Mouse (Mus musculus) cerebellum, postnatal 10 days (tissue): ENCODE data around the gene Akr7a5.

Experiments
- DNase-seq, 2 experiments: peaks; one replicate each; pipeline ENCODE4 v3.0.0; 2021; ENCODE audit warnings: mixed read lengths in 2 of 2

Gene Akr7a5

GRCm38 (mm10) chr4:139310171-139310898 is at the start of gene Akr7a5, which contains the start of gene Pqlc2:
Akr7a5 (plus strand) TSS chr4:139310744.
Pqlc2 (minus strand) TSS chr4:139310708.
- peak; percentile 100 for DNase-seq

GRCm38 (mm10) chr4:139262981-139263380 is 47.6 kb upstream of the Akr7a5 start:
- DNase-seq = no peak

GRCm38 (mm10) chr4:139265783-139266499 is 44.6 kb upstream of the Akr7a5 start:
- peak; percentile 80 to 84 for DNase-seq

- no peak for DNase-seq
Observed at GRCm38 (mm10) chr4:139266500-139266865, 44.1 kb upstream of the Akr7a5 start.

GRCm38 (mm10) chr4:139267335-139267734 is 43.2 kb upstream of the Akr7a5 start:
- no peak for DNase-seq

- DNase-seq = peak; percentile 62 to 69
Observed at GRCm38 (mm10) chr4:139268242-139268641, 42.3 kb upstream of the Akr7a5 start.

GRCm38 (mm10) chr4:139270168-139270567 is 40.4 kb upstream of the Akr7a5 start:
- peak in 1 of 2 experiments; percentile 54 for DNase-seq

GRCm38 (mm10) chr4:139271562-139271961 is 39.0 kb upstream of the Akr7a5 start:
- DNase-seq = no peak

- no peak for DNase-seq
Observed at GRCm38 (mm10) chr4:139272951-139273680, 37.4 kb upstream of the Akr7a5 start.

- DNase-seq = peak; percentile 59 to 63
Observed at GRCm38 (mm10) chr4:139274573-139274972, 36.0 kb upstream of the Akr7a5 start.

- DNase-seq = no peak
Observed at GRCm38 (mm10) chr4:139276411-139276810, 34.1 kb upstream of the Akr7a5 start.

- DNase-seq = no peak
Observed at GRCm38 (mm10) chr4:139280530-139280929, 30.0 kb upstream of the Akr7a5 start.

GRCm38 (mm10) chr4:139281791-139282345 is 28.7 kb upstream of the Akr7a5 start:
- no peak for DNase-seq

- DNase-seq = peak; percentile 78 to 81
Observed at GRCm38 (mm10) chr4:139282955-139283417, 27.6 kb upstream of the Akr7a5 start.

- no peak for DNase-seq
Observed at GRCm38 (mm10) chr4:139284877-139285276, 25.7 kb upstream of the Akr7a5 start.

- no peak for DNase-seq
Observed at GRCm38 (mm10) chr4:139286234-139286633, 24.3 kb upstream of the Akr7a5 start.

GRCm38 (mm10) chr4:139287122-139287863 is 23.3 kb upstream of the Akr7a5 start:
- peak; percentile 91 to 95 for DNase-seq

GRCm38 (mm10) chr4:139289017-139289416 is 21.5 kb upstream of the Akr7a5 start:
- peak; percentile 79 to 80 for DNase-seq

GRCm38 (mm10) chr4:139291099-139291498 is 19.4 kb upstream of the Akr7a5 start:
- DNase-seq = no peak

- DNase-seq = no peak
Observed at GRCm38 (mm10) chr4:139292038-139292437, 18.5 kb upstream of the Akr7a5 start.

- DNase-seq = peak; percentile 97 to 99
Observed at GRCm38 (mm10) chr4:139297566-139297965, 13.0 kb upstream of the Akr7a5 start.
